Mouse (Mus musculus) midbrain, embryonic 10.5 days (tissue): ENCODE data around the gene Mok. TPM values are rescaled to one million over a fixed set of nuclear protein-coding genes. Genes with fewer than 3 reads are reported as not detected.

ENCODE experiments used
- DNase-seq: peaks from one replicate; pipeline ENCODE4 v3.0.0-alpha.2; 2017; ENCODE audit warnings: low spot score
- H3K27ac ChIP-seq: fragments of 300-500 bp; sonication (generic); replicated peaks from 2 replicates; pipeline ENCODE4 v1.5.1; 2016; ENCODE audit warnings: mild to moderate bottlenecking
- H3K27me3 ChIP-seq: fragments of 300-500 bp; sonication (generic); 2 replicates; pipeline ENCODE4 v1.6.1; 2016; ENCODE audit warnings: low read depth, mild to moderate bottlenecking; ENCODE audit not compliant: poor library complexity, severe bottlenecking
- H3K36me3 ChIP-seq: fragments of 300-500 bp; sonication (generic); 2 replicates; pipeline ENCODE4 v1.6.1; 2016; ENCODE audit warnings: mild to moderate bottlenecking, moderate library complexity
- H3K4me1 ChIP-seq: fragments of 300-500 bp; sonication (generic); 2 replicates; pipeline ENCODE4 v1.6.1; 2016
- H3K4me3 ChIP-seq: fragments of 300-500 bp; sonication (generic); 2 replicates; pipeline ENCODE4 v1.5.1; 2016; ENCODE audit warnings: mild to moderate bottlenecking, moderate library complexity
- H3K9me3 ChIP-seq: fragments of 300-500 bp; sonication (generic); replicated peaks from 2 replicates; pipeline ENCODE4 v1.6.1; 2016; ENCODE audit warnings: mild to moderate bottlenecking
- WGBS: fragments of 180-500 bp; shearing (Covaris S2); methylation state at CpG from one replicate; pipeline ENCODE4 v1.1.7; 2016; 5-methylcytosine and 5-hydroxymethylcytosine counted together
- polyA plus RNA-seq: library from polyadenylated mRNA; unstranded; fragments of >200 nt; fragmentation: Nextera tagmentation; extraction: Ambion mirVana; gene quantifications from 2 replicates; pipeline ENCODE4 v1.2.1, GENCODE M21; 2016

The Mok gene
- polyA plus RNA-seq, 1 experiment from 2014 or later = 10.1 TPM

- H3K36me3 ChIP-seq = no peaks in the 10 kb centered on the region
- no peaks in the 10 kb centered on the region for H3K9me3 ChIP-seq
- 1% methylated on average over 42 of the region's 42 CpGs for WGBS
- H3K4me1 ChIP-seq = peaks cover 44% of the 10 kb centered on the region
- H3K4me3 ChIP-seq = peak overlapping the region; percentile 63
- H3K27ac ChIP-seq = peak overlapping the region; percentile 64
- H3K27me3 ChIP-seq = peaks cover 51% of the 10 kb centered on the region
- DNase-seq = no peak
Measured at GRCm38 (mm10) chr12:110844227-110845130, 3.7 kb upstream of the Mok start.

GRCm38 (mm10) chr12:110843194-110844048 lies 2.7 kb upstream of the Mok start:
- no peaks in the 10 kb centered on the region for H3K36me3 ChIP-seq
- peak; percentile 87 for DNase-seq
- peaks cover 41% of the 10 kb centered on the region for H3K4me1 ChIP-seq
- peak overlapping the region; percentile 63 for H3K4me3 ChIP-seq
- H3K9me3 ChIP-seq = no peaks in the 10 kb centered on the region
- 21% methylated on average over 32 of the region's 32 CpGs for WGBS
- H3K27me3 ChIP-seq = peaks cover 47% of the 10 kb centered on the region
- H3K27ac ChIP-seq = no peak overlapping the region

DNA sequence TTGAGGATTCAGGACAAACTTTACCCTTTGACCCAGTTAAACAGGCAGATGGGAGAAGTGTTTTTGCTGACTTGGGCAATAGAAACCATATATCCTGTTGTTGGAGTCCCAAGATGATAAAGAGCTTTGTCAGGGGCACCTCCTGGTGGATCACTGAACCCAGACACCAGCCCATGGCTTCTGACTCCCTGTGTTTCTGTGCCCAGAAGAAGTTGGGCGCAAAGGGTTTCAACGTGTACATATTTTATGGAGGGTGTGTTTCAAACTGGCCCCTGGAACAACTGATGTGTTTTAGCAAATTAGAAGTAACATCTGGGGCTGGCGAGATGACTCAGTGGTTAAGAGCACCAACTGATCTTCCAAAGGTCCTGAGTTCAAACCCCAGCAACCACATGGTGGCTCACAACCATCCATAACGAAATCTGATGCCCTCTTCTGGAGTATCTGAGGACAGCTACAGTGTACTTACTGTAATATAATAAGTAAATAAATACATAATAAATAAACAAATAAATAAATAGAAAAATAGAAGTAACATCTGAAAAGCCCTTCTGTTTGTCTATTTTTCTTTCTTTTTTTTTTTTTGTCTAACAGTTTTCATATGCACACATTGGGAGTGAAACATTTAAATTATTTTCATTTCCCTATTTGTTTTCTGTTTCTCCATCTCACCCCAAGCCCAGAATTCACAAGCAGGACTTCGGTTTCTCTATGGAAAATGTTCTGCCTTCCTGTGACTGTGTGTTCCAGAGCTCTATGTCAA lies 1.2 kb upstream of the Mok start:
- peaks cover 50% of the 10 kb centered on the region for H3K4me1 ChIP-seq
- no peak for DNase-seq
- 72% methylated on average over 5 of the region's 5 CpGs for WGBS
- H3K4me3 ChIP-seq = no peak overlapping the region
- H3K36me3 ChIP-seq = no peaks in the 10 kb centered on the region
- H3K27ac ChIP-seq = no peak overlapping the region
- no peaks in the 10 kb centered on the region for H3K9me3 ChIP-seq
- peaks cover 38% of the 10 kb centered on the region for H3K27me3 ChIP-seq

- H3K27me3 ChIP-seq = peaks cover 6% of the 10 kb centered on the region; the same call in 1 of the 2 replicates
- H3K9me3 ChIP-seq = no peaks in the 10 kb centered on the region
- no peaks in the 10 kb centered on the region for H3K36me3 ChIP-seq
- peaks cover 27% of the 10 kb centered on the region for H3K4me1 ChIP-seq
- H3K27ac ChIP-seq = 0 out of 2 replicates have a peak overlapping the region, but pooled peaks have one; percentile 79
- no peak for DNase-seq
- no peak overlapping the region for H3K4me3 ChIP-seq
- WGBS = 88% methylated on average over 8 of the region's 8 CpGs
Measured at GRCm38 (mm10) chr12:110837850-110838249, 2.9 kb downstream of the Mok start.

DNA sequence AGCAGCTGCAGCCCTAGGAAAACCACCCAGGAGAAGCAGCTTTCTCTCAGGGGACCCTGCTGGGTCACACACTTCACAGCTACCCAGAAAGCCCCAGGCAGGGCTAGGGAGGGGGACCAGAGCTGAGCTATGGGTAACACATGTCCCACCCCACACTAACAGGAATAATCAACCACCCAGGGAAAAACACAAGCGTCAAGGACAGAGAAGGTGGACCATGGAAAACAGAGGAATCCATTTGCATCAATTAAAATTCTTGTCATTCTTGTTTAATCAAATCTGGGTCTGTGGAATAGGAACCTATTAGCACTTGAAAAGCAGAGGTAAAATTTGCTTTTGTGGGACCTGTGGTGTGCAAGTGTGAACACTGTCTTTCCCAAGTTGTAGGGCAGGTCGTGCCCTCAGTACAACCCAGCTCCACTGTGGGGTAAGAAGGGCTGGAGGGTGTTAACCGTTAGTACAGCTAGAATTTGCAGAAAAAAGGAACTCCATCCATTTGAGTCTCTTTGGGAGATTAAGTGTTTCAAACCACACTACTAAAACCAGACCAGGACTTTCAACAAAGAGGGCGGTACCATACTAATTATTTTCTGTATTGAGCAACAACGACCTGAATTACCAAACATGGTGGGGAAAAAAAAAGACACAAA lies 3.4 kb downstream of the Mok start:
- 42% methylated on average over 5 of the region's 5 CpGs for WGBS
- no peak for DNase-seq
- H3K4me3 ChIP-seq = peak overlapping the region; percentile 24; the same call in 1 of the 2 replicates

GRCm38 (mm10) chr12:110836729-110837128 lies 4.0 kb downstream of the Mok start:
- Histone ChIP-seq H3K27ac (peak overlapping the region; percentile 79), H3K4me3 (peak overlapping the region; percentile 24; the same call in 1 of the 2 replicates), H3K27me3 (no peaks in the 10 kb centered on the region), H3K4me1 (peaks cover 27% of the 10 kb centered on the region), H3K36me3 (no peaks in the 10 kb centered on the region), H3K9me3 (no peaks in the 10 kb centered on the region)
- WGBS = 58% methylated on average over 6 of the region's 6 CpGs
- no peak for DNase-seq

More for the DNA sequence above, 3.4 kb downstream of the Mok start:
- H3K4me1 ChIP-seq = peaks cover 27% of the 10 kb centered on the region
- H3K36me3 ChIP-seq = no peaks in the 10 kb centered on the region
- 0 out of 2 replicates have a peak, but pooled peaks cover under 1% of the 10 kb centered on the region for H3K27me3 ChIP-seq
- no peaks in the 10 kb centered on the region for H3K9me3 ChIP-seq
- H3K27ac ChIP-seq = peak overlapping the region; percentile 79

DNA sequence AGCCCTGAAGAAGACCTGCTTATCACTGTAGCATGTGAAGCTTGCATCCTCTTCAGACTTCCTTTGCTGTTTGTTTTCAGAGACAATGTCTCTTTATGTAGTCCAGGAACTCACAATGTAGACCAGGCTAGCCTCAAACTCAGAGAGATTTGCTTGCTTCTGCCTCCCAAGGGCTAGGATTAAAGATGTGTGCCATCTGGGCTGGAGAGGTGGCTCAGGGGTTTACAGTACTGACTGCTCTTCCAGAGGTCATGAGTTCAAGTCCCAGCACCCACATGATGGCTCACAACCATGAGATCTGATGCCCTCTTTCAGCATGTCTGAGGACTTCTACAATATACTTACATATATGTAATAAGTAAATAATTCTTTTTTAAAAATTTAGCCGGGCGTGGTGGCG lies 5.6 kb downstream of the Mok start:
- DNase-seq = no peak
- WGBS = 99% methylated on average over 3 of the region's 3 CpGs
- no peaks in the 10 kb centered on the region for H3K27me3 ChIP-seq

DNA sequence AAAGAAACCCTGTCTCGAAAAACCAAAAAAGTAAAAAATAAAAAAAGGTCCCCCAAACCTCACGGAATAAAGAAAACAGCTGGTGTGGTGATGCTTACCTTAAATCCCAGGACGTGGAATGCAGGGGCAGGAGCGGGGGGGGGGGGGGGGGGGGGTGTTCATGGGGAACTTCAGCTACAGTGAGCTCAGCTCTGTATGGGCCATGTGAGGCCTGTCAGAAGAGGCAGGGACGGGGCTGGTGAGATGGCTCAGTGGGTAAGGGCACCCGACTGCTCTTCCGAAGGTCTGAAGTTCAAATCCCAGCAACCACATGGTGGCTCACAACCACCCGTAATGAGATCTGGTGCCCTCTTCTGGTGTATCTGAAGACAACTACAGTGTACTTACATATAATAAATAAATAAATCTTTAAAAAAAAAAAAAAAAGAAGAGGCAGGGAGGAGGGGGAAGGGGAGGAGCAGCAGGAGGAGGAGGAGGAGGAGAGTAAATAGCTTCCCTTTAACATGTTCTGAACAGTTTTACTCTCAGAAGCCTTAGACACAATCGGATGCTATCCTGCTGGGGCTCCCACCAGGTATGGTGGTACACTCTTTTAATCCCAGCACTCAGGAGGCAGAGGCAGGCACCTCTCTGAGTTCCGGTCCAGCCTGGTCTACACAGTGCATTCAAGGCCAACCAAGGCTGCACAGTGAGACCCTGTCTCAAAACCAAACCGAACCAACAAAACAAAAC lies 10.3 kb downstream of the Mok start:
- Histone ChIP-seq H3K36me3 (no peaks in the 10 kb centered on the region), H3K4me3 (no peak overlapping the region), H3K4me1 (no peaks in the 10 kb centered on the region), H3K9me3 (no peaks in the 10 kb centered on the region), H3K27me3 (no peaks in the 10 kb centered on the region), H3K27ac (no peak overlapping the region)
- no peak for DNase-seq
- 86% methylated on average over 11 of the region's 11 CpGs for WGBS

More for the DNA sequence above, 5.6 kb downstream of the Mok start:
- Histone ChIP-seq H3K9me3 (no peaks in the 10 kb centered on the region), H3K4me1 (peaks cover 21% of the 10 kb centered on the region), H3K27ac (no peak overlapping the region), H3K36me3 (no peaks in the 10 kb centered on the region), H3K4me3 (no peak overlapping the region)

GRCm38 (mm10) chr12:110828908-110829307 lies 11.8 kb downstream of the Mok start:
- Histone ChIP-seq H3K27ac (no peak overlapping the region), H3K9me3 (no peaks in the 10 kb centered on the region), H3K27me3 (no peaks in the 10 kb centered on the region), H3K4me1 (no peaks in the 10 kb centered on the region), H3K4me3 (no peak overlapping the region), H3K36me3 (no peaks in the 10 kb centered on the region)
- 97% methylated on average over 4 of the region's 4 CpGs for WGBS
- DNase-seq = no peak

DNA sequence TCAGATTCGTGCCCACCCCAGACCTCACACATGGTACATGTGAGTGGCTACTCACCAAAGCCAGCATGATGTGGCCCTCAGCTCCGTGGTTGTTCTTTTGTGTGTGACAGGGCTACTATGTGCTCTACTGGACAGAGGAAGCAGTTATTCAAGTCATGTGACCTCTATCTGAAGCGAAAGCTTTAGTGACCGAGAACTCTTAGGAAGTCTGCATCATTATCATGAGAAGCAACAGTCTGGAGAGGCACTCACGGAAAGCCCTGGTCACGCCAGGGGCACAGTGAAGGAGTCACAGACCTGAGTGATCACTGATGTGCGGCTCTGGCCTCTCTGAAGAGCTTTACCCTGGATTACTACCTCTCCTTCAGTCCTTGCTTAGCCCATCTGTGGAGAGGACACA lies 18.4 kb downstream of the Mok start:
- H3K27me3 ChIP-seq = no peaks in the 10 kb centered on the region
- 92% methylated on average over 7 of the region's 7 CpGs for WGBS
- no peaks in the 10 kb centered on the region for H3K4me1 ChIP-seq
- no peak overlapping the region for H3K4me3 ChIP-seq
- no peak overlapping the region for H3K27ac ChIP-seq
- no peaks in the 10 kb centered on the region for H3K9me3 ChIP-seq
- peaks cover 6% of the 10 kb centered on the region; the same call in 1 of the 2 replicates for H3K36me3 ChIP-seq
- DNase-seq = no peak

DNA sequence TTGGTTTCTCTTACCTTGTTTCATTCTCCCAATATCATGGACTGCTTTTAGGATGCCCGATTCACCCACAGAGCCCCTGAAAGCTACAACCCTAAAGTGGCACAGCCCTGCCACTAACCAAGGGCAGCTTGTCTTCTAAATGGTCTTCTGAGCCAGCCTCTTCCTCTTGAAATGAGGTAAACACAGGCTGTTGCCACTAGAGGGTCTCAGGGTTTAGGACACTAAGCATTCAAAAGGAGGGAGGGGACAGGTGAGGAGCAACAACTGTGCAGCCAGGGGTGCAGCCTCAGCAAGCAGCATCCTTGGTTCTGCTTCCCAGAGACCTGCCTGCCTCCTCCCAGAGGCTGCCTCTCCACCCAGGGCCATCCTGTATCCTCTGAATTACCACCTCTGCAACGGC lies 19.0 kb downstream of the Mok start:
- H3K36me3 ChIP-seq = peaks cover 6% of the 10 kb centered on the region; the same call in 1 of the 2 replicates
- no peaks in the 10 kb centered on the region for H3K9me3 ChIP-seq
- H3K4me3 ChIP-seq = no peak overlapping the region
- WGBS = 84% methylated on average over 2 of the region's 2 CpGs
- H3K27ac ChIP-seq = no peak overlapping the region
- no peaks in the 10 kb centered on the region for H3K27me3 ChIP-seq
- H3K4me1 ChIP-seq = no peaks in the 10 kb centered on the region
- DNase-seq = no peak
